Mouse (Mus musculus): Measurements from ENCODE around the gene Rnf113a2. TPM values are rescaled to one million over a fixed set of nuclear protein-coding genes. Genes with fewer than 3 reads are reported as not detected.

Rnf113a2 gene
- total RNA-seq, 1 experiment, result 20.8 TPM

DNA sequence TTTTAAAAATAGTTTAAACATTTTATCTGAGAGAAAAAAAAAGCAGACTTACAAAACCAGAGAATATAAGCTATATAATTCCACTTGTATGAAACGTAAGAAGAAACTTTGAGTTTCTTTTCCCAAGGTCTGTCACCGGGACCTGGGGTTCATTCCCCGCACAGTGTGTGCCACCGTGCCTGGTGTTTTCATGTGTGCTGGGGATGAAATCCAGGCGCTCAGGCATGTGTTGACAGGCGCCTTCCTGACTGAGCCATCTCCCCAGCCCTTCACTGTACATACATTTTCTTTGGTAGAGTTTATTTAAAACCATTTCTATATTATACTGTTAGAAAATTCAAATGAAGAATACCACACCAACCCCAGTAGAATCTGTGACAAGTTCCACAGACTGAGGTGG is 26.7 kb upstream of the Rnf113a2 start:
- no peaks in the 10 kb centered on the region for H3K9me3 ChIP-seq (ENCODE audit: control insufficient read depth, insufficient read depth, low read depth, low read length)
- no peak for DNase-seq (ENCODE audit: low read depth, low spot score)
- in situ Hi-C loops (cut with MboI; ENCODE audit: low sequenced_read_pairs in 2 of 2, unreplicated experiment in 2 of 2), result no loop called here
- no peaks in the 10 kb centered on the region for H3K36me3 ChIP-seq (ENCODE audit: control insufficient read depth, insufficient read depth, low read length, poor library complexity, severe bottlenecking)
- H3K4me3 ChIP-seq (ENCODE audit: insufficient read depth in 1 of 2, low read depth in 1 of 2, low read length in 2 of 2, poor library complexity in 1 of 2, severe bottlenecking in 1 of 2), result no peak overlapping the region
- no peak overlapping the region for H3K9ac ChIP-seq (ENCODE audit: insufficient read depth, low read depth, low read length, poor library complexity, severe bottlenecking)
- no peak for TF ChIP-seq MAFK (IDR thresholded peaks at IDR 0.05; ENCODE audit: insufficient read depth, low read depth, low read length)
- no peak for TF ChIP-seq CHD2 (IDR thresholded peaks at IDR 0.05; ENCODE audit: low read depth, low read length)
- no peak for TF ChIP-seq ZC3H11A (IDR thresholded peaks at IDR 0.05; ENCODE audit: borderline replicate concordance, low read depth, low read length)
- no peak for TF ChIP-seq HCFC1 (IDR thresholded peaks at IDR 0.05; ENCODE audit: borderline replicate concordance, insufficient read depth, low read length)
- no peak overlapping the region for H3K27ac ChIP-seq (ENCODE audit: insufficient read depth, low read depth, low read length, poor library complexity, severe bottlenecking)
- peaks cover 0 to 5% of the 10 kb centered on the region in 2 experiments; a peak in 1 of 4 replicates for H3K4me1 ChIP-seq (ENCODE audit: control insufficient read depth in 2 of 2, insufficient read depth in 2 of 2, low read length in 2 of 2, poor library complexity in 1 of 2)

DNA sequence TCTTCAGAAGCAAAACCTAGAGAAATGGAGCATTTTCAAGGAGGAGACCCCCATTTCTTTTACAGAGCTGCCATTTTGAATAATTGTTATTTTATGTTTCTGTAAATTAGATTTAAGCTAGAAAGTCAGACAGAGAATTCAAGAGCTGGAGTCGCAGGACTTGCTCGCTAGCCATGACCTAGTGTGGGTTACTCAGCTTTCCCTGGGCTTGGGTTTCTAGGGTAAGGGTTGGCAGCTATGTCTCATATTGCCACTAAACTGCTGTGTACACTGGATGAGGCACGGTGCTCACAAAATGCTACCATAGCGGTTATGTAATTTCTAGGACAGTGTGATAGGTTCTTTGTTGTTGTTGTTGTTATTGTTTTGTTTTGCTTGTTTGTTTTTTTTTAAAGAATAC is 24.3 kb upstream of the Rnf113a2 start:
- in situ Hi-C loops (cut with MboI; ENCODE audit: low sequenced_read_pairs in 2 of 2, unreplicated experiment in 2 of 2), result no loop called here
- H3K9me3 ChIP-seq (ENCODE audit: control insufficient read depth, insufficient read depth, low read depth, low read length), result no peaks in the 10 kb centered on the region
- no peak overlapping the region for H3K9ac ChIP-seq (ENCODE audit: insufficient read depth, low read depth, low read length, poor library complexity, severe bottlenecking)
- no peak overlapping the region for H3K27ac ChIP-seq (ENCODE audit: insufficient read depth, low read depth, low read length, poor library complexity, severe bottlenecking)
- DNase-seq (ENCODE audit: low read depth, low spot score), result no peak
- no peaks in the 10 kb centered on the region for H3K36me3 ChIP-seq (ENCODE audit: control insufficient read depth, insufficient read depth, low read length, poor library complexity, severe bottlenecking)
- peaks cover 0 to 7% of the 10 kb centered on the region in 2 experiments; a peak in 1 of 4 replicates for H3K4me1 ChIP-seq (ENCODE audit: control insufficient read depth in 2 of 2, insufficient read depth in 2 of 2, low read length in 2 of 2, poor library complexity in 1 of 2)
- no peak overlapping the region for H3K4me3 ChIP-seq (ENCODE audit: insufficient read depth in 1 of 2, low read depth in 1 of 2, low read length in 2 of 2, poor library complexity in 1 of 2, severe bottlenecking in 1 of 2)
- TF ChIP-seq HCFC1 (IDR thresholded peaks at IDR 0.05; ENCODE audit: borderline replicate concordance, insufficient read depth, low read length) (no peak), ZC3H11A (IDR thresholded peaks at IDR 0.05; ENCODE audit: borderline replicate concordance, low read depth, low read length) (no peak), MAFK (IDR thresholded peaks at IDR 0.05; ENCODE audit: insufficient read depth, low read depth, low read length) (no peak), ZNF384 (IDR thresholded peaks at IDR 0.05; ENCODE audit: low read depth, low read length) (no peak), CHD2 (IDR thresholded peaks at IDR 0.05; ENCODE audit: low read depth, low read length) (no peak)

DNA sequence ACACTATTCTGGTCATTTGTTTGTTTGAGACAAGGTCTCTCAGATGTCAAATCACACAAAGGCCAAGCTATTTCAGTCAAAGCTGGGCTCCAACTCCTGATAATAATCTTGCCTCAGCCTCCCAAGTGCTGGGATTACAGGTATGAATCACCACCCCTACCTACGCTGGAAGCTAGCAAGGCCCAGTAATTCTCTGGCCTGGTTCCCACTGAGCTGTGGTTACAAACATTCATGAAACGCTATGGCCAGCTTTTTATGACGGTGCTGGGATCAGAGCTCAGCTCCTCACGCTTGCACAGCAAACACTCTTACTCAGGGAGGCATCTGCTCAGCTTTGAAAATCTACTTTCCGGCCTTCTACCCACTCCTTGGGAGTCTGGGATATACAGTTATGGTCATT is 23.1 kb upstream of the Rnf113a2 start:
- no peaks in the 10 kb centered on the region for H3K9me3 ChIP-seq (ENCODE audit: control insufficient read depth, insufficient read depth, low read depth, low read length)
- TF ChIP-seq MAFK (IDR thresholded peaks at IDR 0.05; ENCODE audit: insufficient read depth, low read depth, low read length) (no peak), ZC3H11A (IDR thresholded peaks at IDR 0.05; ENCODE audit: borderline replicate concordance, low read depth, low read length) (no peak), ZNF384 (IDR thresholded peaks at IDR 0.05; ENCODE audit: low read depth, low read length) (no peak), HCFC1 (IDR thresholded peaks at IDR 0.05; ENCODE audit: borderline replicate concordance, insufficient read depth, low read length) (no peak)
- DNase-seq (ENCODE audit: low read depth, low spot score), result no peak
- no peak overlapping the region for H3K4me3 ChIP-seq (ENCODE audit: insufficient read depth in 1 of 2, low read depth in 1 of 2, low read length in 2 of 2, poor library complexity in 1 of 2, severe bottlenecking in 1 of 2)
- H3K9ac ChIP-seq (ENCODE audit: insufficient read depth, low read depth, low read length, poor library complexity, severe bottlenecking), result no peak overlapping the region
- no peak overlapping the region for H3K27ac ChIP-seq (ENCODE audit: insufficient read depth, low read depth, low read length, poor library complexity, severe bottlenecking)
- peaks cover 0 to 4% of the 10 kb centered on the region in 2 experiments; a peak in 1 of 4 replicates for H3K4me1 ChIP-seq (ENCODE audit: control insufficient read depth in 2 of 2, insufficient read depth in 2 of 2, low read length in 2 of 2, poor library complexity in 1 of 2)
- in situ Hi-C loops (cut with MboI; ENCODE audit: low sequenced_read_pairs in 2 of 2, unreplicated experiment in 2 of 2), result no loop called here
- no peaks in the 10 kb centered on the region for H3K36me3 ChIP-seq (ENCODE audit: control insufficient read depth, insufficient read depth, low read length, poor library complexity, severe bottlenecking)

DNA sequence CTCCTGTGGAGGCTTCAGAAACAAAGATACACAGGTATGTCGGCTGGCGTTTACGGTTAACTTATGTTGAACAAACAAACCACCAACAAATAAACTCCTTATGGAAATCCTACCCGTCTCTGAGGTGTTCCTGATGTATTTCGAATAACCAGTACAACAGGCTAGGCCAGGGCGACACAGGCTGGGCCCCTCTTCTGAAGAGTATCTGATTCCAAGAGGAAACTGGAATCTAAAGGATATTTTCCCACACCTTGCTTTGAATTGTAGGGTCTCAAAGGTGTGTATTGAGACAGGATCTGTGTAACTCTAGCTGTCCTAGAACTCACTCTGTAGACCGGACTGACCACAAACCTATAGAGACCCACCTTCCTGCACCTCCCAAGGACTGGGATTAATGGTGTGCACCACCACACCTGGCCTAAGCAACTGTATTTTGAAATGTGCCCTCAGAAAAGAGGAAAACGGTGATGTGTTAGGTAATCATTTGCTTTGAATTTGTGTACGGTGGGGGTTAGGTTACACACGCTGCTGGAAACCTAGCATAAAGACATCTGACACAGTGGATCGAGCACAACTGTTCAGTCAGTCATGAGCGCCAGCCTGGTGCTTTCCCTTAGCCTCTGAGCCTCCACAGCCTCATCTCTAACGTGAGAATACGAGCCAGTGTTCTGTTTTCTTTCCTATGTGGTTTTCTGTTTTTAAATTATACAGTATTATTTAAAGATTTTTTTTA is 19.9 kb upstream of the Rnf113a2 start:
- H3K4me3 ChIP-seq (ENCODE audit: insufficient read depth in 1 of 2, low read depth in 1 of 2, low read length in 2 of 2, poor library complexity in 1 of 2, severe bottlenecking in 1 of 2), result no peak overlapping the region
- no peaks in the 10 kb centered on the region for H3K9me3 ChIP-seq (ENCODE audit: control insufficient read depth, insufficient read depth, low read depth, low read length)
- no peak overlapping the region for H3K9ac ChIP-seq (ENCODE audit: insufficient read depth, low read depth, low read length, poor library complexity, severe bottlenecking)
- no peak for DNase-seq (ENCODE audit: low read depth, low spot score)
- no peak for TF ChIP-seq ZC3H11A (IDR thresholded peaks at IDR 0.05; ENCODE audit: borderline replicate concordance, low read depth, low read length)
- TF ChIP-seq MAFK (IDR thresholded peaks at IDR 0.05; ENCODE audit: insufficient read depth, low read depth, low read length), result no peak
- no peak for TF ChIP-seq HCFC1 (IDR thresholded peaks at IDR 0.05; ENCODE audit: borderline replicate concordance, insufficient read depth, low read length)
- H3K36me3 ChIP-seq (ENCODE audit: control insufficient read depth, insufficient read depth, low read length, poor library complexity, severe bottlenecking), result no peaks in the 10 kb centered on the region
- in situ Hi-C loops (cut with MboI; ENCODE audit: low sequenced_read_pairs in 2 of 2, unreplicated experiment in 2 of 2), result no loop called here
- no peak overlapping the region for H3K27ac ChIP-seq (ENCODE audit: insufficient read depth, low read depth, low read length, poor library complexity, severe bottlenecking)
- H3K4me1 ChIP-seq (ENCODE audit: control insufficient read depth in 2 of 2, insufficient read depth in 2 of 2, low read length in 2 of 2, poor library complexity in 1 of 2), result peaks cover 0 to 2% of the 10 kb centered on the region in 2 experiments; a peak in 1 of 4 replicates

Measured in ES-E14 (cell line).